16 mouse cellular contexts compared by ENCODE assay signal in the genomic region with DNA sequence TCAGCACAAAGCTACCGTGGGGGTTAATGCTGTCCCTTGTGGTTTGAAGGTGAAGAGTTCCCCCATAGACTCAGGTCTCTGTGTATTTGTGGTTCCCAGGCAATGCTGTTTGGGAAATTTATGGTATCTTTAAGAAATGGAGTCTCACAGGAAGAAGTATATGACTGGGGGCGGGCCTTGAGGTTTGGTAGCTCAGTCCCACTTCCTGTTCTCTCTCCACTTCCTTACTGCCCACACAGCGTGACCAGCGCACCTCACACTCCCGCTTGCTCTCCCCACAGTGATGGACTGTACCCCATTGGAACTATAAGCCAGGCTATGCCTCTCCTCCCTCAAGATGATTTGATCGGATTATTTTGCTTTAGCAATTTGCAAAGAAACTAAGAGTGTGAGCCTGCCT. TPM values are rescaled to one million over a fixed set of nuclear protein-coding genes. Genes with fewer than 3 reads are reported as not detected.
DNase-seq lines count a peak whose midpoint lies in the region; ATAC-seq and TF ChIP-seq lines count a peak whose summit lies in the region.
"Had no signal": no experiment of that assay in that cellular context is flagged by ENCODE, and none has a peak within 500 bp of the region (broad histone marks: within the 10 kb centered on the region; RNA-seq: fewer than 3 reads in every experiment).

No protein-coding gene starts in this region.

- in situ Hi-C loops in CH12.LX (cut with MboI; ENCODE audit: low pct_ligation_motif_present, low pct_unique_long_range_greater_than_20kb, low sequenced_read_pairs) = no loop called here

- TF ChIP-seq RAD21 in CH12.LX (IDR thresholded peaks at IDR 0.05; ENCODE audit: low read depth, low read length) = no peak

- H3K27ac ChIP-seq in CH12.LX (ENCODE audit: insufficient read depth, low read depth) = peak overlapping the region; percentile 95
- no peak overlapping the region for H3K27ac ChIP-seq in hindbrain, postnatal 0 days
- H3K27ac ChIP-seq: limb, embryonic 12.5 days; lung, embryonic 15.5 days; midbrain, embryonic 15.5 days; stomach, postnatal 0 days had no signal

- H3K36me3 ChIP-seq in CH12.LX (replicated peaks in 1 of 2; ENCODE audit: control insufficient read depth in 1 of 2, insufficient read depth in 1 of 2, low read length in 1 of 2) = no peaks in the 10 kb centered on the region
- H3K36me3 ChIP-seq in splenic B cell, adult 2 months (ENCODE audit: control insufficient read depth, insufficient read depth, low read length, poor library complexity, severe bottlenecking) = no peaks in the 10 kb centered on the region
- no peaks in the 10 kb centered on the region for H3K36me3 ChIP-seq in hindbrain, postnatal 0 days (ENCODE audit: insufficient read depth, low read length)
- H3K36me3 ChIP-seq: limb, embryonic 12.5 days; lung, embryonic 15.5 days; midbrain, embryonic 15.5 days had no signal

- peaks cover 7% of the 10 kb centered on the region for H3K9me3 ChIP-seq in CH12.LX (replicated peaks; ENCODE audit: low read length)
- H3K9me3 ChIP-seq in hindbrain, postnatal 0 days (ENCODE audit: low read length) = no peaks in the 10 kb centered on the region
- H3K9me3 ChIP-seq: limb, embryonic 12.5 days; lung, embryonic 15.5 days; midbrain, embryonic 15.5 days had no signal

- TF ChIP-seq POLR2A in CH12.LX (IDR thresholded peaks at IDR 0.05; ENCODE audit: low read depth, low read length) = peak; percentile 52; the same call in 1 of the 2 replicates

- ATAC-seq in inflammation-experienced regulatory T-cells, adult 6 months = peak; percentile 71
- no peak for ATAC-seq in hindbrain, postnatal 0 days
- ATAC-seq: midbrain, embryonic 15.5 days had no signal

- H3K27me3 ChIP-seq in CH12.LX (replicated peaks) = no peaks in the 10 kb centered on the region
- no peaks in the 10 kb centered on the region for H3K27me3 ChIP-seq in splenic B cell, adult 2 months (ENCODE audit: control insufficient read depth, insufficient read depth, low read length, poor library complexity, severe bottlenecking)
- H3K27me3 ChIP-seq in hindbrain, postnatal 0 days (ENCODE audit: insufficient read depth, low read length) = no peaks in the 10 kb centered on the region
- H3K27me3 ChIP-seq: lung, embryonic 15.5 days; midbrain, embryonic 15.5 days had no signal

- H3K4me3 ChIP-seq in CH12.LX (replicated peaks in 1 of 3; ENCODE audit: low read depth in 2 of 3, low read length in 2 of 3, poor library complexity in 1 of 3) = peak overlapping the region in 2 of 3 experiments; percentile 32 to 39
- H3K4me3 ChIP-seq in hindbrain, postnatal 0 days (ENCODE audit: low read length) = no peak overlapping the region
- H3K4me3 ChIP-seq: erythroblast, embryonic 14.5 days; limb, embryonic 12.5 days; lung, embryonic 15.5 days; midbrain, embryonic 15.5 days had no signal

- H3K4me2 ChIP-seq in CH12.LX (ENCODE audit: insufficient read depth, low read depth, poor library complexity, severe bottlenecking) = peak overlapping the region; percentile 17
- H3K4me2 ChIP-seq in hindbrain, postnatal 0 days (ENCODE audit: low read depth, low read length) = no peak overlapping the region
- H3K4me2 ChIP-seq: limb, embryonic 12.5 days; lung, embryonic 15.5 days; midbrain, embryonic 15.5 days had no signal

- peak; percentile 41 for DNase-seq in lung, postnatal 36 days
- no peak for DNase-seq in lung, postnatal 14 days
- peak; percentile 80 for DNase-seq in CH12.LX (ENCODE audit: extremely low read depth)
- peak; percentile 71 for DNase-seq in splenic B cell, adult 2 months (ENCODE audit: low read depth, low spot score)
- no peak for DNase-seq in embryo, embryonic 10 days (ENCODE audit: low spot score)
- DNase-seq in adrenal gland, postnatal 36 days = no peak
- no peak for DNase-seq in hindbrain, postnatal 0 days (ENCODE audit: low spot score)
- DNase-seq: cerebellum, adult 2 months; kidney, postnatal 4 days; right cerebral cortex, postnatal 14 days had no signal

- H3K9ac ChIP-seq in CH12.LX (ENCODE audit: insufficient read depth, low read depth) = peak overlapping the region; percentile 21; the same call in 1 of the 2 replicates
- no peak overlapping the region for H3K9ac ChIP-seq in hindbrain, postnatal 0 days (replicated peaks; ENCODE audit: low read length)
- H3K9ac ChIP-seq: limb, embryonic 12.5 days; lung, embryonic 15.5 days; midbrain, embryonic 15.5 days had no signal

- peak; percentile 41; the same call in 1 of the 2 replicates for TF ChIP-seq EP300 in CH12.LX (IDR thresholded peaks at IDR 0.05; ENCODE audit: low read length)

- no peak for TF ChIP-seq CTCF in CH12.LX (conservative IDR thresholded peaks at IDR 0.05 in 1 of 2, IDR thresholded peaks at IDR 0.05 in 1 of 2; ENCODE audit: low read depth in 2 of 2, low read length in 2 of 2)
- TF ChIP-seq CTCF in hindbrain, postnatal 0 days (IDR thresholded peaks at IDR 0.05; ENCODE audit: low read depth) = no peak

- dilution Hi-C loops in CH12.LX (cut with MboI; ENCODE audit: extremely low pct_ligation_motif_present, extremely low pct_unique_long_range_greater_than_20kb, low sequenced_read_pairs) = no loop called here

- 91% methylated on average over 6 of the region's 6 CpGs for WGBS in hindbrain, postnatal 0 days

- H3K4me1 ChIP-seq in CH12.LX (ENCODE audit: control insufficient read depth in 1 of 2, insufficient read depth in 2 of 2) = peaks cover 22 to 64% of the 10 kb centered on the region in 2 experiments
- no peaks in the 10 kb centered on the region for H3K4me1 ChIP-seq in hindbrain, postnatal 0 days (ENCODE audit: insufficient read depth, low read length)
- H3K4me1 ChIP-seq: lung, embryonic 15.5 days; midbrain, embryonic 15.5 days had no signal

- no peaks in the 10 kb centered on the region for H3K79me2 ChIP-seq in CH12.LX (replicated peaks; ENCODE audit: control insufficient read depth, extremely low read depth, insufficient read depth, poor library complexity, severe bottlenecking)

TF ChIP-seq in CH12.LX, 34 proteins besides CTCF, POLR2A, EP300 and RAD21:
- peak; percentile 64; the same call in 1 of the 2 replicates for TF ChIP-seq TBP (conservative IDR thresholded peaks at IDR 0.05; ENCODE audit: low read depth, low read length)
- TF ChIP-seq PAX5 (IDR thresholded peaks at IDR 0.05; ENCODE audit: low read length) = 0 out of 2 replicates have a peak, but pooled peaks have one; percentile 20
- 0 out of 2 replicates have a peak, but pooled peaks have one; percentile 36 for TF ChIP-seq MEF2A (IDR thresholded peaks at IDR 0.05; ENCODE audit: borderline replicate concordance, low read depth, low read length)
- TF ChIP-seq ZKSCAN1 (IDR thresholded peaks at IDR 0.05; ENCODE audit: borderline replicate concordance, low read depth, low read length) = no peak
- peak; percentile 37; the same call in 1 of the 2 replicates for TF ChIP-seq MYC (IDR thresholded peaks at IDR 0.05; ENCODE audit: low read depth, low read length)
- peak; percentile 51; the same call in 1 of the 2 replicates for TF ChIP-seq TCF12 (IDR thresholded peaks at IDR 0.05; ENCODE audit: low read depth, low read length)
- no peak for TF ChIP-seq SIN3A (IDR thresholded peaks at IDR 0.05; ENCODE audit: low read length)
- peak; percentile 62; the same call in 1 of the 2 replicates for TF ChIP-seq HCFC1 (IDR thresholded peaks at IDR 0.05; ENCODE audit: low read depth, low read length)
- 0 out of 2 replicates have a peak, but pooled peaks have one; percentile 33 for TF ChIP-seq BHLHE40 (IDR thresholded peaks at IDR 0.05; ENCODE audit: low read depth, low read length)
- peak; percentile 62 for TF ChIP-seq IRF4 (IDR thresholded peaks at IDR 0.05; ENCODE audit: low read depth, low read length)
- 0 out of 2 replicates have a peak, but pooled peaks have one; percentile 7 for TF ChIP-seq CHD2 (IDR thresholded peaks at IDR 0.05; ENCODE audit: low read length)
- no peak for TF ChIP-seq UBTF (IDR thresholded peaks at IDR 0.05; ENCODE audit: low read depth, low read length)
- peak; percentile 63; the same call in 1 of the 2 replicates for TF ChIP-seq NELFE (IDR thresholded peaks at IDR 0.05; ENCODE audit: low read depth, low read length)
- peak; percentile 85 for TF ChIP-seq ELF1 (IDR thresholded peaks at IDR 0.05; ENCODE audit: low read depth, low read length)

RNA-seq across cellular contexts. Expression of a gene that starts 14.9 kb away (rescaled TPM):
- total RNA-seq in CH12.LX (2012; rRNA removed) (99.2 and 151 TPM in 2 replicates), CH12.LX (2014; rRNA removed) (58.8 and 66.9 TPM in 2 replicates)
- polyA plus RNA-seq in CH12.LX (2012; ENCODE audit: insufficient read length, low read depth) = 46.4 and 47.9 TPM in 2 replicates
- polyA plus RNA-seq in inflammation-experienced regulatory T-cells, adult 6 months (2017; shearing (Covaris generic)) = 100 to 1,000 TPM; 240 to 310 (median 304) TPM
- total RNA-seq in adrenal gland, postnatal 36 days (2021) = 1 to 10 TPM; 1.3 to 2.2 TPM
- 1.0 and 2.6 TPM in 2 replicates for total RNA-seq in hindbrain, postnatal 0 days (2014; rRNA removed)
- polyA plus RNA-seq in hindbrain, postnatal 0 days (2015; fragmentation: Nextera tagmentation; extraction: Ambion mirVana) = 3.4 and 3.9 TPM in 2 replicates
- polyA plus RNA-seq: erythroblast, embryonic 14.5 days had no signal

Comparison
In these comparisons a context has a peak if more than half of its experiments do, and no peak if none do; other contexts are left out.
1. DNase-seq: peak in lung, postnatal 36 days (single experiment), CH12.LX (single experiment) and splenic B cell, adult 2 months (single experiment); none in lung, postnatal 14 days (single experiment), embryo, embryonic 10 days (single experiment), adrenal gland, postnatal 36 days (0 of 2) and hindbrain, postnatal 0 days (single experiment).
2. RNA of a gene that starts 14.9 kb away (total RNA-seq): 58.8 to 151 TPM in CH12.LX; 1.0 to 2.6 TPM in hindbrain, postnatal 0 days and 1.3 to 2.2 TPM in adrenal gland, postnatal 36 days; every median in the first group is over 10 times any median in the second.